Mouse (Mus musculus): ENCODE results near the gene Fance. TPM values are rescaled to one million over a fixed set of nuclear protein-coding genes. Genes with fewer than 3 reads are reported as not detected.

Gene Fance
- 13.7 and 14.4 TPM in 2 replicates for polyA plus RNA-seq (2012; rRNA removed)

- Histone ChIP-seq H3K4me3 (ENCODE audit: insufficient read depth, low read length) (peak within 1 kb of the TSS; percentile 74), H3K27ac (ENCODE audit: insufficient read depth, low read length) (0 out of 2 replicates have a peak within 1 kb of the TSS, but pooled peaks have one; percentile 52), H3K4me1 (ENCODE audit: control insufficient read depth, insufficient read depth, low read length) (peaks cover 5% of the 10 kb centered on the region)
- TF ChIP-seq CTCF (IDR thresholded peaks at IDR 0.05; ENCODE audit: extremely low read depth, insufficient read depth, low read length) (no peak), POLR2A (IDR thresholded peaks at IDR 0.05; ENCODE audit: extremely low read depth, insufficient read depth, low read length) (peak; percentile 78; the same call in 1 of the 2 replicates)
Measured at GRCm38 (mm10) chr17:28313212-28313879, at the start of gene Fance. TSS of gene Fance (plus strand) at chr17:28313519.

GRCm38 (mm10) chr17:28267251-28267650, 46.1 kb upstream of the Fance start:
- no peak overlapping the region for H3K4me3 ChIP-seq (ENCODE audit: insufficient read depth, low read length)
- H3K27ac ChIP-seq (ENCODE audit: insufficient read depth, low read length), result no peak overlapping the region
- TF ChIP-seq POLR2A (IDR thresholded peaks at IDR 0.05; ENCODE audit: extremely low read depth, insufficient read depth, low read length), result no peak
- TF ChIP-seq CTCF (IDR thresholded peaks at IDR 0.05; ENCODE audit: extremely low read depth, insufficient read depth, low read length), result no peak
- peaks cover 3% of the 10 kb centered on the region for H3K4me1 ChIP-seq (ENCODE audit: control insufficient read depth, insufficient read depth, low read length)

- Histone ChIP-seq H3K4me3 (ENCODE audit: insufficient read depth, low read length) (no peak overlapping the region), H3K27ac (ENCODE audit: insufficient read depth, low read length) (no peak overlapping the region), H3K4me1 (ENCODE audit: control insufficient read depth, insufficient read depth, low read length) (no peaks in the 10 kb centered on the region)
- TF ChIP-seq CTCF (IDR thresholded peaks at IDR 0.05; ENCODE audit: extremely low read depth, insufficient read depth, low read length), result no peak
- TF ChIP-seq POLR2A (IDR thresholded peaks at IDR 0.05; ENCODE audit: extremely low read depth, insufficient read depth, low read length), result no peak
Measured at GRCm38 (mm10) chr17:28270165-28270564, 43.2 kb upstream of the Fance start.

GRCm38 (mm10) chr17:28271537-28272266, 41.6 kb upstream of the Fance start:
- no peak overlapping the region for H3K4me3 ChIP-seq (ENCODE audit: insufficient read depth, low read length)
- H3K27ac ChIP-seq (ENCODE audit: insufficient read depth, low read length), result no peak overlapping the region
- no peaks in the 10 kb centered on the region for H3K4me1 ChIP-seq (ENCODE audit: control insufficient read depth, insufficient read depth, low read length)
- no peak for TF ChIP-seq CTCF (IDR thresholded peaks at IDR 0.05; ENCODE audit: extremely low read depth, insufficient read depth, low read length)

GRCm38 (mm10) chr17:28272281-28272680, 41.0 kb upstream of the Fance start:
- H3K27ac ChIP-seq (ENCODE audit: insufficient read depth, low read length), result no peak overlapping the region
- TF ChIP-seq POLR2A (IDR thresholded peaks at IDR 0.05; ENCODE audit: extremely low read depth, insufficient read depth, low read length) (no peak), CTCF (IDR thresholded peaks at IDR 0.05; ENCODE audit: extremely low read depth, insufficient read depth, low read length) (no peak)
- no peaks in the 10 kb centered on the region for H3K4me1 ChIP-seq (ENCODE audit: control insufficient read depth, insufficient read depth, low read length)
- no peak overlapping the region for H3K4me3 ChIP-seq (ENCODE audit: insufficient read depth, low read length)

GRCm38 (mm10) chr17:28272837-28273236, 40.5 kb upstream of the Fance start:
- TF ChIP-seq CTCF (IDR thresholded peaks at IDR 0.05; ENCODE audit: extremely low read depth, insufficient read depth, low read length), result no peak
- no peak for TF ChIP-seq POLR2A (IDR thresholded peaks at IDR 0.05; ENCODE audit: extremely low read depth, insufficient read depth, low read length)
- H3K27ac ChIP-seq (ENCODE audit: insufficient read depth, low read length), result no peak overlapping the region

GRCm38 (mm10) chr17:28274739-28275138, 38.6 kb upstream of the Fance start:
- TF ChIP-seq POLR2A (IDR thresholded peaks at IDR 0.05; ENCODE audit: extremely low read depth, insufficient read depth, low read length) (no peak), CTCF (IDR thresholded peaks at IDR 0.05; ENCODE audit: extremely low read depth, insufficient read depth, low read length) (peak; percentile 34; the same call in 1 of the 2 replicates)
- Histone ChIP-seq H3K4me1 (ENCODE audit: control insufficient read depth, insufficient read depth, low read length) (no peaks in the 10 kb centered on the region; the same call in 1 of the 2 replicates), H3K27ac (ENCODE audit: insufficient read depth, low read length) (no peak overlapping the region), H3K4me3 (ENCODE audit: insufficient read depth, low read length) (no peak overlapping the region)

More at GRCm38 (mm10) chr17:28272837-28273236, 40.5 kb upstream of the Fance start:
- no peak overlapping the region for H3K4me3 ChIP-seq (ENCODE audit: insufficient read depth, low read length)
- H3K4me1 ChIP-seq (ENCODE audit: control insufficient read depth, insufficient read depth, low read length), result no peaks in the 10 kb centered on the region

GRCm38 (mm10) chr17:28277226-28277625, 36.1 kb upstream of the Fance start:
- TF ChIP-seq POLR2A (IDR thresholded peaks at IDR 0.05; ENCODE audit: extremely low read depth, insufficient read depth, low read length) (no peak), CTCF (IDR thresholded peaks at IDR 0.05; ENCODE audit: extremely low read depth, insufficient read depth, low read length) (no peak)
- no peaks in the 10 kb centered on the region; the same call in 1 of the 2 replicates for H3K4me1 ChIP-seq (ENCODE audit: control insufficient read depth, insufficient read depth, low read length)

GRCm38 (mm10) chr17:28277721-28278120, 35.6 kb upstream of the Fance start:
- no peak overlapping the region for H3K4me3 ChIP-seq (ENCODE audit: insufficient read depth, low read length)
- no peak for TF ChIP-seq POLR2A (IDR thresholded peaks at IDR 0.05; ENCODE audit: extremely low read depth, insufficient read depth, low read length)
- no peak for TF ChIP-seq CTCF (IDR thresholded peaks at IDR 0.05; ENCODE audit: extremely low read depth, insufficient read depth, low read length)
- no peak overlapping the region for H3K27ac ChIP-seq (ENCODE audit: insufficient read depth, low read length)
- H3K4me1 ChIP-seq (ENCODE audit: control insufficient read depth, insufficient read depth, low read length), result no peaks in the 10 kb centered on the region; the same call in 1 of the 2 replicates

More at GRCm38 (mm10) chr17:28277226-28277625, 36.1 kb upstream of the Fance start:
- Histone ChIP-seq H3K4me3 (ENCODE audit: insufficient read depth, low read length) (no peak overlapping the region), H3K27ac (ENCODE audit: insufficient read depth, low read length) (no peak overlapping the region)
